Mouse (Mus musculus) stomach, embryonic 16.5 days (tissue): ENCODE results near the gene Entr1. TPM values are rescaled to one million over a fixed set of nuclear protein-coding genes. Genes with fewer than 3 reads are reported as not detected.
A peak's percentile ranks its signal among the peaks of the same experiment; 100 is the strongest.

Experiments
- ATAC-seq: fragments of 200-750 bp; cut with Nextera tagmentation; 2 replicates; pipeline ENCODE4 v1.8.0; 2017; ENCODE audit warnings: moderate number of reproducible peaks, moderate TSS enrichment; ENCODE audit not compliant: insufficient read depth, low FRiP score
- H3K27ac ChIP-seq: fragments of 300-500 bp; sonication (generic); 2 replicates; pipeline ENCODE4 v1.5.1; 2014; ENCODE audit warnings: low read length
- H3K27me3 ChIP-seq: fragments of 300-500 bp; sonication (generic); 2 replicates; pipeline ENCODE4 v1.6.1; 2014; ENCODE audit warnings: low read length, control low read depth, mixed read lengths; ENCODE audit not compliant: control insufficient read depth, insufficient read depth
- H3K36me3 ChIP-seq: fragments of 300-500 bp; sonication (generic); 2 replicates; pipeline ENCODE4 v1.6.1; 2014; ENCODE audit warnings: low read length; ENCODE audit not compliant: control insufficient read depth, insufficient read depth
- H3K4me1 ChIP-seq: fragments of 300-500 bp; sonication (generic); 2 replicates; pipeline ENCODE4 v1.6.1; 2014; ENCODE audit warnings: low read length, control low read depth, mixed read lengths; ENCODE audit not compliant: control insufficient read depth, insufficient read depth
- H3K4me2 ChIP-seq: fragments of 300-500 bp; sonication (generic); 2 replicates; pipeline ENCODE4 v1.6.1; 2014; ENCODE audit warnings: low read depth, low read length, mixed read lengths
- H3K4me3 ChIP-seq: fragments of 300-500 bp; sonication (generic); replicated peaks from 2 replicates; pipeline ENCODE4 v1.5.1; 2014; ENCODE audit warnings: mild to moderate bottlenecking, low read length
- H3K9ac ChIP-seq: fragments of 300-500 bp; sonication (generic); 2 replicates; pipeline ENCODE4 v1.6.1; 2014; ENCODE audit warnings: low read length
- H3K9me3 ChIP-seq: fragments of 300-500 bp; sonication (generic); replicated peaks from 2 replicates; pipeline ENCODE4 v1.6.1; 2016; ENCODE audit warnings: low read length, control low read depth; ENCODE audit not compliant: control insufficient read depth
- WGBS: fragments of 180-500 bp; shearing (Covaris S2); extraction: QIAGEN DNeasy Blood & Tissue Kit; methylation state at CpG from one replicate; pipeline ENCODE4 v1.1.7; 2014; 5-methylcytosine and 5-hydroxymethylcytosine counted together
- polyA plus RNA-seq: library from polyadenylated mRNA; unstranded; fragments of >200 nt; fragmentation: Nextera tagmentation; extraction: Ambion mirVana; gene quantifications from 2 replicates; pipeline ENCODE4 v1.2.1, GENCODE M21; 2015

Entr1 gene
- polyA plus RNA-seq, 1 experiment from 2014 or later: 105 TPM

DNA sequence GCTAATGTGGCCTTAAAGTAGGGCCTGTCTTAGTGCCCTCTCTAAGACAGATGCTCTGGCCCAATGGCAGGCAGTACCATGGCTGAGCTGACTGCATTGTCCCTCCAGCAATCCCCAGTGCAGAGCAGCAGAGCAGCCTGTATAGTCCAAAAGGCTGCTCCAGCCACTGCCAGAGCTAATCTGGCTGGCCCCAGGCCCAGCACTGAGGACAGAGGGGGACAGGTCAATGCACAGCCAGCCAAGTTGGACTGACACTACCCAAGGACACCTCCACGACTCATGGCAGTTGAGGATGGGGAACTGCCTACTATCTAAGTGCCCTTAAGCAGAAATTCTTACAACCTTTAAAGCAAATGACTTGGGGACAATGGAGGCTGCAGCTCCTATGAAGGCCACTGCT, 20.5 kb downstream of the Entr1 start:
- H3K27ac ChIP-seq: no peak overlapping the region
- H3K9me3 ChIP-seq: no peaks in the 10 kb centered on the region
- no peaks in the 10 kb centered on the region for H3K27me3 ChIP-seq
- no peak overlapping the region for H3K4me3 ChIP-seq
- peaks cover 36% of the 10 kb centered on the region for H3K36me3 ChIP-seq
- 82% methylated on average over 1 of the region's 1 CpGs for WGBS
- peaks cover 6% of the 10 kb centered on the region; the same call in 1 of the 2 replicates for H3K4me1 ChIP-seq
- ATAC-seq: no peak
- no peak overlapping the region for H3K9ac ChIP-seq
- H3K4me2 ChIP-seq: no peak overlapping the region

DNA sequence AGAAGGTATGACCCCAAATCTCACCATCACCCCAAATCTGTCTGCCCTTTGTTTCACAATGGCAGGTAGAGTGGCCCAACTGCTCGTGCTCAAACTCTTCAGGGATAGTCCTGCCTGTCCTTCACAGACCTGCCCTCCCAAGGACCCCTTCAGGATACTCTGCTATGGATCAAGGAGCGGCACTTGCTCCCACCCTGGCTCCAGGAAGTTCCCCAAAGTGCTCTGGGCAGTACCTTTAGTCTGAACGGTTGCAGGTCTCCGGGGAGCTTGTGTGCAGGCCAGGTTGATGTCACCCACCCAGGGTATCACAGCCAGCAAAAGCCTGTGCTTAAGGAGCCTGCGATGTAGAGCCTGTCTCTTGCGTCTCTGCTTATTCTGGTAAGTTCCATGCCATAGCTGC, 21.2 kb downstream of the Entr1 start:
- Histone ChIP-seq H3K9me3 (no peaks in the 10 kb centered on the region), H3K4me3 (no peak overlapping the region), H3K9ac (no peak overlapping the region), H3K36me3 (peaks cover 36% of the 10 kb centered on the region), H3K4me2 (no peak overlapping the region), H3K4me1 (peaks cover 6% of the 10 kb centered on the region; the same call in 1 of the 2 replicates), H3K27me3 (no peaks in the 10 kb centered on the region), H3K27ac (no peak overlapping the region)
- WGBS: 91% methylated on average over 6 of the region's 6 CpGs
- ATAC-seq: no peak

DNA sequence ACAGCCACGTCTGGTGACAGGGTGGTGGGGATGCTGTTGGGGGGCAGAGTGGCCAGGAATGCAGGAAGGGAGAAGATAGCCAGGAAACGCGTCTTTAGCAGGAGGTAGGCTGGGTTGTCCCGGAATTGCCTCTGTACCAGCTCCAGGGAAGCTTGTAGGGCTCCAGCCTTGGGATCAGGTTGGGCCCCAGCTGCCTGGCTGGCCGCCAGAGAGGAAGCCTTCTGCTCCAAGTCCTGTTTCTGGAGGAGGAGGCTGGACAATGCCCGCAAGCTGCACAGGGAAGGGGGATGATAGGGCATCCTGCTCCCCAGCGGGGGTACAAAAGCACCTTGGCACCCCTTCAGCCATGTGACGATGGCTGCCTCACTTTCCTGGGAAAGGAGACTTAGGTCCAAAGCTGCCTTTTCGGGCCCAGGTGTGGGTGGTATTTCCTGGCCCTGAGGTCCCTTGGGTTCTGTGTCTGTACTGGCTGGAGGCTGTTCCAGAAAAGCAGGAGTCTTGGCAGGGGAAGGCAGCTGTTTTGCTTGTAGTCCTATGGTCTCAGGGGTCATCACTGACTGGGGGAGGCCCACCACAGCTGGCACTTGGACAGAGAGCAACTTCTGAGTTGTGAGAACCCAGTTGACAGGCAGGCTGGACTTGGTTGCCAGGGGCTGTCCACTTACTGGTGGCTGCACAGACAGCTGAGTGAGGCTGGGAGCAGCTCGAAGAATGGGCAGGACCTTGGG, 24.2 kb downstream of the Entr1 start:
- Histone ChIP-seq H3K4me2 (no peak overlapping the region), H3K36me3 (peaks cover 28% of the 10 kb centered on the region; the same call in 1 of the 2 replicates), H3K4me1 (peaks cover 6% of the 10 kb centered on the region; the same call in 1 of the 2 replicates), H3K27me3 (no peaks in the 10 kb centered on the region), H3K4me3 (no peak overlapping the region), H3K27ac (peak overlapping the region; percentile 50; the same call in 1 of the 2 replicates), H3K9ac (peak overlapping the region; percentile 28; the same call in 1 of the 2 replicates), H3K9me3 (no peaks in the 10 kb centered on the region)
- WGBS: 72% methylated on average over 10 of the region's 10 CpGs
- ATAC-seq: no peak; the same call in 1 of the 2 replicates

DNA sequence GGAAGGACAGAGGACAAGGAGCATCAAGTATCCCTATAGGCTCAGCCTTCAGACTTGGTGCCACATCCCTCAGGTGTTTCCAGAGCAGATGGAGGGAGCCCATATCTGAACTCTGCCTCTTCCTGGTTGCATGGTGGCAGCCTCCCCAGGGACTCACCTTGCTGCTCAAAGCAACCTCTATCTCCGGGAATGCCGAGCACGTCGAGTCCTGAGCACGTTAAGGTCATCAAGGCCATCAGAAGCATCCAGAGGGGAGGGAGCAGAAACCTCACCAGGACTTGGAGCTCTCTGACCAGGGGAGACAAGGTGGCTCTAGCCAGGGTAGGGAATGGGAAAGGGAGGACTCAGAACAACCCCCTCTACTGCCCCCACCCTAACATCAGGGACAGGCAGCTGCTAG, 25.6 kb downstream of the Entr1 start:
- Histone ChIP-seq H3K9me3 (no peaks in the 10 kb centered on the region), H3K27ac (no peak overlapping the region), H3K36me3 (peaks cover 21% of the 10 kb centered on the region; the same call in 1 of the 2 replicates), H3K4me1 (peaks cover 6% of the 10 kb centered on the region; the same call in 1 of the 2 replicates), H3K27me3 (no peaks in the 10 kb centered on the region), H3K4me2 (no peak overlapping the region), H3K9ac (no peak overlapping the region), H3K4me3 (no peak overlapping the region)
- no peak for ATAC-seq
- 53% methylated on average over 5 of the region's 5 CpGs for WGBS

DNA sequence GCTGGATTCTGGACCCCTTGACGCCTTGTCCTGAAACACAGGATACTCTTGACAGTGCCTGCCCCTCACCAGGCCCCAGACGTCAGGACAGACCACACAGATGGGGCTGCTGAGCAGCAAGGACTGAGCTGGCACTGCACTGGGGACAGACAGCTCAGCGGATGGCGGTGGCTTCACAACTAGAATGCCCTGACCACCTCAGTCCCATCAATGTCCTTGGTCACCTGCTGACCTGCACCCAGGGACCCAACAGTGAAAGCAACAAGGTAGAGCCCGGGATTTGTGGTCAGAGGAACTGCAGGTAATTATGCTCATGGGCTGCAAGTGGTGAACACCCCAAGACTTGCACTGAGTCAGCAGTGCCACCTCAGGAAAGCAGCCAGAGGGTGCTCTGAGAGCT, 26.1 kb downstream of the Entr1 start:
- Histone ChIP-seq H3K36me3 (peaks cover 16% of the 10 kb centered on the region; the same call in 1 of the 2 replicates), H3K27ac (no peak overlapping the region), H3K9me3 (no peaks in the 10 kb centered on the region), H3K4me2 (no peak overlapping the region), H3K27me3 (no peaks in the 10 kb centered on the region), H3K4me1 (peaks cover 6% of the 10 kb centered on the region; the same call in 1 of the 2 replicates), H3K4me3 (no peak overlapping the region), H3K9ac (no peak overlapping the region)
- ATAC-seq: no peak
- 86% methylated on average over 5 of the region's 5 CpGs for WGBS

DNA sequence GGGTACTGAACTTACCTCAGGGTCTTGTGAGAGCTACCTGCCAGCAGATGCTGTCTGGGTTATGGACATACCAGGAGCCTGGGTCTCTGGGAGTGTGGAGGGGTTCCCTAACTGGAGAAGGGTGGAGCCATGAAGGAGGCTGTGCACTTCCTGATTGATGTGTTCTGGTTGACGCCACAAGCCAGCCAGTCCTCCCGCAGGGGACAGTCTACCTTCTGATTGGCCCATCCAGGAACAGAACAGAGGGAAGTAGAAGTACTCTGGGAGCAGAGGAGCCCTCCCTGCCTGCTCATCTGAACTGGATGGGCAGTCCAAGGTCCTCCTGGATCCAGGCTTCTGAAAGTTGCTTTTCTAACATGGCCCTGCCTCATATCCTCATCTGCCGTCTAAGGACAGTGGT, 28.3 kb downstream of the Entr1 start, which contains the start of gene Card9:
Card9 (minus strand) TSS at position 147 of the 400 bp plus-strand sequence.
- H3K4me1 ChIP-seq: peaks cover 6% of the 10 kb centered on the region; the same call in 1 of the 2 replicates
- no peak within 1 kb of the TSS; the same call in 1 of the 2 replicates for H3K27ac ChIP-seq
- WGBS: 36% methylated on average over 3 of the region's 3 CpGs
- no peak within 1 kb of the TSS for H3K9ac ChIP-seq
- no peak within 1 kb of the TSS for H3K4me3 ChIP-seq
- no peaks in the 10 kb centered on the region for H3K36me3 ChIP-seq
- no peaks in the 10 kb centered on the region for H3K27me3 ChIP-seq
- peak within 1 kb of the TSS; percentile 11; the same call in 1 of the 2 replicates for H3K4me2 ChIP-seq
- H3K9me3 ChIP-seq: no peaks in the 10 kb centered on the region
- no peak for ATAC-seq

DNA sequence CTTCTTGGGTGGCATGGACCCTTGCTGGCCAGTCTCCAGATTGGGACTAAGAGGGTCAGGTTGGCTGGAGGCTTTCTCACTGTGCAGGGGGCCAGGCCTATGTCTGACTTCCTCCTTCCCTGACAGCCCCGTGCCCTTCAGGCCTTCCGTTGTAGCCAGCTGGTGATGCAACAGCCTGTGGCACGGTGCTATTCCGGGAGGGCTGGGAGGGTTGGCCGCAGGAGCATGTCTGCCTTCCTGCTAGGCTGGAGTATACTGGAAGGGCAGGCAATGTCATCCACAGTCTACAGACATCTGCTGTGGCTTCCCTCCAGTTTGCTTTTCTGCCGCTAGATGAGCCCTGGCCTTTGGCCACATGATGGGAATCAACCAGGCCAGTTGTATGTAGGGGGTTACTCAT, 29.1 kb downstream of the Entr1 start:
- Histone ChIP-seq H3K27ac (no peak overlapping the region; the same call in 1 of the 2 replicates), H3K9me3 (no peaks in the 10 kb centered on the region), H3K4me3 (no peak overlapping the region), H3K36me3 (no peaks in the 10 kb centered on the region), H3K9ac (no peak overlapping the region), H3K4me2 (peak overlapping the region; percentile 11; the same call in 1 of the 2 replicates), H3K4me1 (peaks cover 5% of the 10 kb centered on the region; the same call in 1 of the 2 replicates), H3K27me3 (no peaks in the 10 kb centered on the region)
- peak; percentile 9; the same call in 1 of the 2 replicates for ATAC-seq
- WGBS: 66% methylated on average over 6 of the region's 6 CpGs

DNA sequence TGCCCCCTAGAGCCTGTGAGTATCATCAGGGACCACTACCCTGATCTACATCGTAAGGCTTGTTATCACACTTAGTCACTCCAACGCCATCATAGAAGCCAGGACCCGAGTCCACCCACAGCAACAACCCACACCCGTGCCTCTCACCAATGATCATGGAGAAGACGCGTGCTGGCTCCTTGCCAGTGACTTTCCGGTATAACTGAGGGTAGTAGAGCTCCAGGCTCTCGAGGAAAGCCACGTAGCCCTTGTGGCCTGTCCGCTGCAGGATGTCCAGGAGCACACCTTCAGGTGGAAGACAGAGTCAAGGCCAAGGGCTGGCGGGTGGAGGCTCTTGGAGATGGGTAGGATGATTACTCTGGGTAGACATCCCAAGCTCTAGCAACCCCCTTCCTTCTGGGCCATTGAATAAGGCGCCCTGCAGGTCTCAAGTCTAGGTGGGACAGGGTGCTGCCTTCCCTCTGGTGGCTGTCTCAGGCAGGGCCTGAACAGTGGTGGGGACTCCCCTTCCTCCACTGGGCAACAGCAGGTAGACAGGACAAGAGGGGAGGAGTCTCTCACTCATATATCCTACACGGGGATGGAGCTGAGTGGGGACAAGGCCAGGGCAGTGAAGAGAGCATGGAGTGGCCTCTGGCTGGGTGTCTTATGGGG, 30.3 kb downstream of the Entr1 start:
- Histone ChIP-seq H3K36me3 (no peaks in the 10 kb centered on the region), H3K4me1 (no peaks in the 10 kb centered on the region), H3K27me3 (no peaks in the 10 kb centered on the region), H3K27ac (no peak overlapping the region), H3K9me3 (no peaks in the 10 kb centered on the region), H3K4me2 (no peak overlapping the region), H3K4me3 (no peak overlapping the region), H3K9ac (no peak overlapping the region)
- WGBS: 84% methylated on average over 13 of the region's 13 CpGs
- ATAC-seq: no peak

DNA sequence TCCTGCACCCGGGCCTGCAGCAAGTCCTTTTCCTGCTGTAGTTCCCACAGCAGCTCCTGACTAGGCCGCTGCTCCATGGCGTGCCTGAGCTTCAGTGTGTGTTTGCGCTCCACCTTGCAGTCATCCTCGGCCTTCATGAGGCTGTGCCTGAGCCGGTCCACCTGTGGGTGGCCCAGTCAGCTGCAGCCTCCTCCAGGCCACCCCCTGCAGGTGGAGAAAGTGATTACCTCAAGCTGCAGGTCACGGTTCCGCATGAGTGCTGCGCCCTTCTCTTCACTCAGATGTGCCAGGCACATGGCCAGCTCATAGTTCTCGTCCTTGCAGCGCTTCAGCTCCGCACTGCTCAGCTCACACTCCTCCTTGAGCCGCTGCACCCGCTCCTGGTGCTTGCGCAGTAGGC, 31.6 kb downstream of the Entr1 start:
- Histone ChIP-seq H3K27ac (no peak overlapping the region), H3K9ac (no peak overlapping the region), H3K4me3 (no peak overlapping the region), H3K9me3 (no peaks in the 10 kb centered on the region), H3K27me3 (no peaks in the 10 kb centered on the region), H3K4me1 (peaks cover 5% of the 10 kb centered on the region), H3K36me3 (no peaks in the 10 kb centered on the region), H3K4me2 (no peak overlapping the region)
- peak; percentile 26; the same call in 1 of the 2 replicates for ATAC-seq
- WGBS: 46% methylated on average over 15 of the region's 15 CpGs
